Mouse (Mus musculus) midbrain, embryonic 14.5 days (tissue): Measurements from ENCODE around the gene Pom121. TPM values are rescaled to one million over a fixed set of nuclear protein-coding genes. Genes with fewer than 3 reads are reported as not detected.
A peak's percentile ranks its signal among the peaks of the same experiment; 100 is the strongest.

Experiments
- ATAC-seq: fragments of 200-750 bp; cut with Nextera tagmentation; 2 replicates; pipeline ENCODE4 v1.8.0; 2017; ENCODE audit warnings: moderate number of reproducible peaks, moderate library complexity; ENCODE audit not compliant: low FRiP score, low TSS enrichment
- DNase-seq: peaks from one replicate; pipeline ENCODE4 v3.0.0-alpha.2; 2015
- H3K27ac ChIP-seq: fragments of 300-500 bp; sonication (generic); replicated peaks from 2 replicates; pipeline ENCODE4 v1.5.1; 2014; ENCODE audit warnings: mild to moderate bottlenecking, low read depth, low read length, moderate library complexity
- H3K27me3 ChIP-seq: fragments of 300-500 bp; sonication (generic); 2 replicates; pipeline ENCODE4 v1.6.1; 2014; ENCODE audit warnings: low read length, control low read depth, mixed read lengths; ENCODE audit not compliant: control insufficient read depth, insufficient read depth
- H3K36me3 ChIP-seq: fragments of 300-500 bp; sonication (generic); 2 replicates; pipeline ENCODE4 v1.6.1; 2014; ENCODE audit warnings: low read length, control low read depth; ENCODE audit not compliant: control insufficient read depth, insufficient read depth
- H3K4me1 ChIP-seq: fragments of 300-500 bp; sonication (generic); 2 replicates; pipeline ENCODE4 v1.6.1; 2014; ENCODE audit warnings: mild to moderate bottlenecking, antibody characterized with exemption, low read length, control low read depth; ENCODE audit not compliant: control insufficient read depth, insufficient read depth
- H3K4me2 ChIP-seq: fragments of 300-500 bp; sonication (generic); 2 replicates; pipeline ENCODE4 v1.6.1; 2014; ENCODE audit warnings: mild to moderate bottlenecking, low read length, moderate library complexity
- H3K4me3 ChIP-seq: fragments of 300-500 bp; sonication (generic); replicated peaks from 2 replicates; pipeline ENCODE4 v1.5.1; 2014; ENCODE audit warnings: low read depth, low read length
- H3K9ac ChIP-seq: fragments of 300-500 bp; sonication (generic); replicated peaks from 2 replicates; pipeline ENCODE4 v1.6.1; 2014; ENCODE audit warnings: mild to moderate bottlenecking, low read length, moderate library complexity
- H3K9me3 ChIP-seq: fragments of 300-500 bp; sonication (generic); 2 replicates; pipeline ENCODE4 v1.6.1; 2016; ENCODE audit warnings: low read length, control low read depth, mixed read lengths; ENCODE audit not compliant: control insufficient read depth
- WGBS: fragments of 180-500 bp; shearing (Covaris S2); extraction: QIAGEN DNeasy Blood & Tissue Kit; methylation state at CpG from one replicate; pipeline ENCODE4 v1.1.7; 2014; 5-methylcytosine and 5-hydroxymethylcytosine counted together
- polyA plus RNA-seq: library from polyadenylated mRNA; unstranded; fragments of >200 nt; fragmentation: Nextera tagmentation; extraction: Ambion mirVana; gene quantifications from 2 replicates; pipeline ENCODE4 v1.2.1, GENCODE M21; 2014

The Pom121 gene
- polyA plus RNA-seq, 1 experiment from 2014 or later, result 15.2 TPM

DNA sequence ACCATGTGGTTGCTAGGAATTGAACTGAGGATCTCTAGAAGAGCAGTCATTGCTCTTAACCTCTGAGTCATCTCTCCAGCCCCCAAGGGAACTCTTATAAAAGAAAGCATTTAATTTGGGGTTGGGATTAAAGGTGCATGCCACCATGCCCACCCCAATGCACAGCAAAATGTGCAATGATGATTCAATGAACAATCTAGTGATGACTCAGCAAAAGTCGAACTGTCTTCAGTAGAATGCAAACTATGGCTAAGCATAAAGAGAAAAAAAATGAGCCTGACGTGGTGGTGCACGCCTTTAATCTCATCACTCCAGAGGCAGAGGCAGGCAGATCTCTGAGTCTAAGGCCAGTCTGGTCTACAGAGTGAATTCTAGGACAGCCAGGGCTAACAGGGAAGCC, 31.8 kb downstream of the Pom121 start:
- H3K4me1 ChIP-seq, result no peaks in the 10 kb centered on the region
- H3K36me3 ChIP-seq, result no peaks in the 10 kb centered on the region
- no peak overlapping the region for H3K9ac ChIP-seq
- no peak overlapping the region for H3K4me3 ChIP-seq
- H3K9me3 ChIP-seq, result peaks cover 2% of the 10 kb centered on the region
- no peaks in the 10 kb centered on the region; the same call in 1 of the 2 replicates for H3K27me3 ChIP-seq
- no peak for ATAC-seq
- 87% methylated on average over 3 of the region's 3 CpGs for WGBS
- no peak overlapping the region for H3K27ac ChIP-seq
- no peak overlapping the region for H3K4me2 ChIP-seq
- no peak for DNase-seq

DNA sequence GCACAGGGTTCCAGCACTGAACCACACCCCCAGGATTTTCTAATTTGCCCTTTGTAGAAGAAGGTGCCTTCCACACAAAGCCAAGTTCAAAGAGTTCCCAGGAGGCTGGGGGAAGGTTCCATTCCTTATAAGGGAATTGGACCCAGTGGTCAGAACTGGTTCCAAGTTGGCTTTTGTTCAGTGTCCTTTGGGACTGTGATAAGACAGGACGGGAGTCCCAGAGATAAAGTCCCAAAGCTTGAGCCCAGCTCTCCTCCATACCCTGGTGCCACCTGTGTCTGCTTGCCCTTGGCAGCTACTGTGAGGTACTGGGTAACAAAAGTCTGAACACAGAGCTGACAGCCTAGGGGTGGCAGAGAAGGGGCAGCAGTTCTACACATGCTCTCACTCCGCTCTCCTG, 34.6 kb downstream of the Pom121 start:
- ATAC-seq, result no peak
- WGBS, result 100% methylated on average over 2 of the region's 2 CpGs

DNA sequence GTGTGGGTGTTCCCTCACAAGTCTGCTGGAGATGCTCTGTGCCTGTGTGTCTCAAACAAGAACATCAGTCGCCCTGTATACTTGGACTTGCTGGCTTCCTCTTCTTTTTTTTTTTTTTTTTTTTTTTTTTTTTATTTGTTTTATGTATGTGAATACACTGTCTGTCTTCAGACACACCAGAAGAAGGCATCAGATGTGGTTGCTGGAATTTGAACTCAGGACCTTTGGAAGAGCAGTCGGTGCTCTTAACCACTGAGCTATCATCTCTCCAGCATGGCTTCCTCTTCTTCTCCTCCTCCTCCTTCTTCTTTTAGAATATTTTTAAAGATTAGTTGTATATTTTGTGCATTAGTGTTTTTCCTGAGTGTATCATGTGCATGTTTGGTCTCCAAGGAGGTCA, 36.8 kb downstream of the Pom121 start:
- DNase-seq (no peak), ATAC-seq (peak; percentile 68; the same call in 1 of the 2 replicates)
- H3K4me3 ChIP-seq, result no peak overlapping the region
- H3K36me3 ChIP-seq, result no peaks in the 10 kb centered on the region
- no peak overlapping the region for H3K9ac ChIP-seq
- no peaks in the 10 kb centered on the region for H3K27me3 ChIP-seq
- H3K4me1 ChIP-seq, result no peaks in the 10 kb centered on the region
- WGBS, result 90% methylated on average over 2 of the region's 2 CpGs
- H3K4me2 ChIP-seq, result no peak overlapping the region
- peaks cover 3% of the 10 kb centered on the region for H3K9me3 ChIP-seq
- H3K27ac ChIP-seq, result no peak overlapping the region

More for the DNA sequence above, 34.6 kb downstream of the Pom121 start:
- H3K36me3 ChIP-seq, result no peaks in the 10 kb centered on the region
- H3K4me1 ChIP-seq, result no peaks in the 10 kb centered on the region
- H3K9me3 ChIP-seq, result peaks cover 3% of the 10 kb centered on the region
- H3K9ac ChIP-seq, result no peak overlapping the region
- no peak overlapping the region for H3K4me2 ChIP-seq
- H3K27me3 ChIP-seq, result no peaks in the 10 kb centered on the region; the same call in 1 of the 2 replicates
- no peak for DNase-seq
- H3K27ac ChIP-seq, result no peak overlapping the region
- H3K4me3 ChIP-seq, result no peak overlapping the region

DNA sequence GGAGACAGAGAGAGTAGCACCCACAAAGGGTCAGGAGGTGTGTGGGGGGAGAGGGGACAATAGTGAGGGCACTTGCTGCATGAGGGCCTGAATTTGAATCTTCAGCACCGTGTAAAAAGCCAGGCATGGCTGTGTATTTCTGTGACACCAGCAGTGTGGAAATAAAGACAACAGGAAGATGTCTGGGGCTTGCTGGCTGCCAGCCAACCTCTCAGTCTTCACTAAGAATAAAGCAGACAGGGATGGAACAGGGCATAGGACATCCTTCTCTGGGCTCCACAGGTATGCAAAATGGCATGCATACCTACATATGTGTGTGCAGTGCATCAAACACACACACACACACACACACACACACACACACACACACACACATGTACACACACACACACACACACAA, 38.3 kb downstream of the Pom121 start:
- 42% methylated on average over 1 of the region's 1 CpGs for WGBS

DNA sequence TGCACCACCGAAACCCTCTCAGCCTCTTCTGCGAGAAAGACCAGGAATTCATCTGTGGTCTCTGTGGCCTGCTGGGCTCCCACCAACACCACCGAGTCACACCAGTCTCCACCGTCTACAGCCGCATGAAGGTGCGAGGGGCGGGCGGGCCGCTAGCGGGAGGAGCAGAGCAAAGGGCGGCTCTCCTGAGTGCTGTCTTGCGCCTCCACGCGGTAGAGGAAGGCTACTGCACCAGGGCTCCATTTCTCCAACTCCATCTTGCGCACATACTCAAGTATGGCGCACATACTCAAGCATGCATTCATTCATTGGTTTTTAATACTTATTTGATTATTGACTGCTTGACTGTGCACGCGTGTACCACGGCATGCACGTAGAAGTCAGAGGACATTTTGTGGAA, 40.8 kb downstream of the Pom121 start:
- ATAC-seq (no peak), DNase-seq (no peak)
- H3K27ac ChIP-seq, result no peak overlapping the region
- WGBS, result 18% methylated on average over 20 of the region's 20 CpGs
- H3K36me3 ChIP-seq, result no peaks in the 10 kb centered on the region
- peaks cover 8% of the 10 kb centered on the region for H3K9me3 ChIP-seq
- H3K4me1 ChIP-seq, result no peaks in the 10 kb centered on the region
- no peak overlapping the region for H3K4me3 ChIP-seq
- no peak overlapping the region for H3K4me2 ChIP-seq
- no peak overlapping the region for H3K9ac ChIP-seq
- H3K27me3 ChIP-seq, result no peaks in the 10 kb centered on the region

More for the DNA sequence above, 38.3 kb downstream of the Pom121 start:
- Histone ChIP-seq H3K9ac (no peak overlapping the region), H3K27ac (no peak overlapping the region), H3K4me2 (no peak overlapping the region), H3K27me3 (no peaks in the 10 kb centered on the region), H3K36me3 (no peaks in the 10 kb centered on the region), H3K4me3 (no peak overlapping the region), H3K9me3 (peaks cover 3% of the 10 kb centered on the region), H3K4me1 (no peaks in the 10 kb centered on the region)
- ATAC-seq (no peak), DNase-seq (peak; percentile 35)

DNA sequence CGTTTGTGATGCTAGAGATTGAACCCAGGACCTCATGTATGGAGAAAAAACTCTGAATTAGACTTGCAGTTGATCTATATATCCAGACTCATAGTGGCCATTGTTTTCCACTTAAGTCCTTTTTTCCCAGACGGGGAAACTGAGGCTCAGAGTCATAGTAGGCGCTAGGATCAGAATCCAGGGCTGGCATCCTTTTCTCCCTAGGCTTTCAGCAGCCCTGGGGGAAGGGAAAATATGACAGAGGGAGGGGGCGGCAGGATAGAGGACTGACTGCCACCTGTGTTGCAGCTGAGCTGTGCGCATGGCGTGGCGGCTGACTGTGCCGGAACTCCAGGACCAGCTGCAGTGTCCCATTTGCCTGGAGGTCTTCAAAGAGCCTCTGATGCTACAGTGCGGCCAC, 41.4 kb downstream of the Pom121 start, which contains the start of gene Trim50:
Gene Trim50, plus strand, starts transcription at position 301 of the 400 bp plus-strand sequence.
- H3K4me1 ChIP-seq, result no peaks in the 10 kb centered on the region
- H3K9me3 ChIP-seq, result peaks cover 8% of the 10 kb centered on the region
- H3K36me3 ChIP-seq, result no peaks in the 10 kb centered on the region
- ATAC-seq (no peak), DNase-seq (no peak)
- no peak within 1 kb of the TSS for H3K9ac ChIP-seq
- H3K4me2 ChIP-seq, result no peak within 1 kb of the TSS
- no peak within 1 kb of the TSS for H3K27ac ChIP-seq
- no peaks in the 10 kb centered on the region for H3K27me3 ChIP-seq
- WGBS, result 62% methylated on average over 9 of the region's 9 CpGs
- H3K4me3 ChIP-seq, result no peak within 1 kb of the TSS

DNA sequence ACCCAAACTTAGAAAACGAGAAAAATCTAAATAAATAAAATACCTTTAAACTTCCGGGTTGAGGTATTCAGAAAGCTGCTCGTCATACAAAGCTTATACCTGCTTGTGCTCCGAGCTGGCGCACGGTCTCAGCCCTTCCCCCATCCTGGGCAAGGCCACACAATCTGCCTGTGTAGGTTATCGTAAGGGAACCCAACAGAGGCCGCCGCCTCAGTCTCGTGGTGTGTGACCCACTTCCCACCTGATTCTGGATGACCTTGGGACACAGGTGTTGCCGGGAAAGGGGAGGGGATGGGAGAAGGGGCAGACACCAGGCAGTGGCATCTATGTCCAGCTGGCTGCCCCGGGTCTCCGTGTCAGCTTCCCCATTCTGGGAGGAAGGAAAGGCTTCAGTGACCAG, 42.7 kb downstream of the Pom121 start:
- no peak overlapping the region for H3K27ac ChIP-seq
- WGBS, result 87% methylated on average over 13 of the region's 13 CpGs
- no peaks in the 10 kb centered on the region for H3K27me3 ChIP-seq
- no peak overlapping the region for H3K4me2 ChIP-seq
- no peak overlapping the region for H3K4me3 ChIP-seq
- H3K9ac ChIP-seq, result no peak overlapping the region
- ATAC-seq (no peak), DNase-seq (no peak)
- H3K36me3 ChIP-seq, result no peaks in the 10 kb centered on the region
- peaks cover 5% of the 10 kb centered on the region; the same call in 1 of the 2 replicates for H3K9me3 ChIP-seq
- no peaks in the 10 kb centered on the region for H3K4me1 ChIP-seq

DNA sequence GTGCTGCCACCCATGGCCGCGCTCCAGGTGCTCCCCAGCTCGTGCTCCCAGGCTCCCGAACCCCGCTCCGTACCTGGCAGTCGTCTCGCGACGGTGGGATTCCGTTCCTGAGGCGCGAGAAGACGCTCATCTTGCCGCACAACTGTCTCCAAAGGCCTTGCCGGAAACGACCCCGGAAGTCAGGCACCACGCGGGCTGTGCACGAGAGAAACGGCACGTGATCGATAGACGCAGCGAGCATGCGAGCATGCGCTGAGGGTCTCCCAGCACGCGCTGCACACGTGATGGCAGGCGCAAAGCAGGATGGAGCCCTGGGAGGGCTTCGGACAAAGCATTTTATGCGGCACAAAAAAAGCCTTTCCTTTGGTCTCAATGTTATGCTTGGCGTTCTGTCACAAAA, 44.5 kb downstream of the Pom121 start, which contains the start of gene Fkbp6:
Gene Fkbp6, minus strand, starts transcription at position 183 of the 400 bp plus-strand sequence.
- 91% methylated on average over 35 of the region's 35 CpGs for WGBS
- H3K27ac ChIP-seq, result no peak within 1 kb of the TSS
- H3K9me3 ChIP-seq, result peaks cover 5% of the 10 kb centered on the region; the same call in 1 of the 2 replicates

DNA sequence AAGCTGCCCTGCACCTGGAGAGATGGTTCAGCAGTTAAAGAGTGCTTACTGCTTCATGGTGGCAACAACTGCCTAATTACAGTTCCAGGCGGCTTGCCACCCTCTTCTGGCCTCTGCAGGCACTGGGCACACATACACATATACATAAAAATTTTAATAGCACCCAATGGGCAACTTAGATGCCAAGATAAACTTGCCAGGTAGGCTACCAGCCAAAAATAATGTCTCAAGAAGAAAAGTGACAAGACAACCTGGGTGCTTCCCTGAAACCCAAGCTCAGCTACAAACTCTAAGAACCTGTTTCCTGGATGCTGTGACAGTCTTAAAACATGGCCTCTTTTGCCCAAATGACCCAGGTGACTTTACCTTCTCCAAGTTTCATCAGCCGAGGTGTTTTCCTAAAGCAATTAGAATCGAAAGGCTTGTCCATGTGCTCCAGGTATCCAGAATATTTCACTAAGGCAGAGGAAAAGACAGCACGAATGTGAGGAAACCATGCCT, 46.8 kb downstream of the Pom121 start:
- H3K4me3 ChIP-seq, result no peak overlapping the region
- ATAC-seq (no peak), DNase-seq (no peak)
- H3K36me3 ChIP-seq, result no peaks in the 10 kb centered on the region
- H3K9ac ChIP-seq, result no peak overlapping the region
- H3K27me3 ChIP-seq, result no peaks in the 10 kb centered on the region
- no peaks in the 10 kb centered on the region for H3K4me1 ChIP-seq
- peaks cover 5% of the 10 kb centered on the region; the same call in 1 of the 2 replicates for H3K9me3 ChIP-seq
- H3K27ac ChIP-seq, result no peak overlapping the region
- WGBS, result 68% methylated on average over 4 of the region's 4 CpGs
- H3K4me2 ChIP-seq, result no peak overlapping the region

More for the DNA sequence above, 44.5 kb downstream of the Pom121 start, which contains the start of gene Fkbp6:
- H3K4me1 ChIP-seq, result no peaks in the 10 kb centered on the region
- H3K9ac ChIP-seq, result no peak within 1 kb of the TSS
- no peaks in the 10 kb centered on the region for H3K27me3 ChIP-seq
- H3K36me3 ChIP-seq, result no peaks in the 10 kb centered on the region
- H3K4me3 ChIP-seq, result no peak within 1 kb of the TSS
- ATAC-seq (no peak), DNase-seq (no peak)
- no peak within 1 kb of the TSS for H3K4me2 ChIP-seq
